Mouse (Mus musculus) embryonic fibroblast, embryonic 13.5 days (primary cell): ENCODE results near the gene Fndc3a.

Experiments used
- CTCF ChIP-seq: IDR thresholded peaks from 2 replicates; pipeline ENCODE4 v1.5.1; 2011; ENCODE audit warnings: mild to moderate bottlenecking, control low read depth, low read length, moderate library complexity, borderline replicate concordance; ENCODE audit not compliant: insufficient read depth
- POLR2A ChIP-seq: IDR thresholded peaks from 2 replicates; pipeline ENCODE4 v1.6.1; 2011; ENCODE audit warnings: low read depth, mild to moderate bottlenecking, control low read depth, low read length, moderate library complexity

- TF ChIP-seq CTCF (no peak), POLR2A (no peak)
These were observed 206.6 kb downstream of the Fndc3a start for GRCm38 (mm10) chr14:72503241-72503640.
